Mouse (Mus musculus): ENCODE results near the gene Sh3pxd2a. TPM values are rescaled to one million over a fixed set of nuclear protein-coding genes. Genes with fewer than 3 reads are reported as not detected.

Sh3pxd2a gene
- polyA plus RNA-seq, 1 experiment from 2014 or later: 1.8 TPM

DNA sequence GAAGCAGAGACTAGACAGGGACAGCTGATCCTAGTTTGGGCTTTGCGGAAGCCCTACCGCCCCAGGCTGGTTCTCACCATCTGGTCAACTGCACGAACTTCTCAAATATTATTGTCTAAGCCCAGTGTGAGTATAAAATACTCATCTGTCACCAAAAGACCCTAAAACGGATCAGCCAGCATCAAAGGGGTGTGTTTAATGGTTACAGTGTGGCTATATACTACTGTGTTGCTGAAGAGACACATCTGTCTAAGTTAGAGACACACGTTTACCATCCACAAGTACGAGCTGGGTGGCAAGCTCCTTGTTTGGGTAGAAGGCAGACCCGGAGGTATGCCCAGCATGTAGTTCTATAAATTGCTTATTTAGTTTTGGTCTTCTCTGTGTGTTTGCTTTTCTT lies 40.6 kb downstream of the Sh3pxd2a start:
- no peak overlapping the region for H3K4me3 ChIP-seq
- no peaks in the 10 kb centered on the region for H3K9me3 ChIP-seq
- H3K27me3 ChIP-seq (ENCODE audit: poor library complexity, severe bottlenecking): no peaks in the 10 kb centered on the region
- no peak overlapping the region for H3K27ac ChIP-seq
- 90% methylated on average over 7 of the region's 7 CpGs for WGBS
- peaks cover 29% of the 10 kb centered on the region for H3K4me1 ChIP-seq
- DNase-seq (ENCODE audit: extremely low spot score, low spot score): no peak
- H3K36me3 ChIP-seq (replicated peaks): peaks cover 16% of the 10 kb centered on the region; the same call in 1 of the 2 replicates

DNA sequence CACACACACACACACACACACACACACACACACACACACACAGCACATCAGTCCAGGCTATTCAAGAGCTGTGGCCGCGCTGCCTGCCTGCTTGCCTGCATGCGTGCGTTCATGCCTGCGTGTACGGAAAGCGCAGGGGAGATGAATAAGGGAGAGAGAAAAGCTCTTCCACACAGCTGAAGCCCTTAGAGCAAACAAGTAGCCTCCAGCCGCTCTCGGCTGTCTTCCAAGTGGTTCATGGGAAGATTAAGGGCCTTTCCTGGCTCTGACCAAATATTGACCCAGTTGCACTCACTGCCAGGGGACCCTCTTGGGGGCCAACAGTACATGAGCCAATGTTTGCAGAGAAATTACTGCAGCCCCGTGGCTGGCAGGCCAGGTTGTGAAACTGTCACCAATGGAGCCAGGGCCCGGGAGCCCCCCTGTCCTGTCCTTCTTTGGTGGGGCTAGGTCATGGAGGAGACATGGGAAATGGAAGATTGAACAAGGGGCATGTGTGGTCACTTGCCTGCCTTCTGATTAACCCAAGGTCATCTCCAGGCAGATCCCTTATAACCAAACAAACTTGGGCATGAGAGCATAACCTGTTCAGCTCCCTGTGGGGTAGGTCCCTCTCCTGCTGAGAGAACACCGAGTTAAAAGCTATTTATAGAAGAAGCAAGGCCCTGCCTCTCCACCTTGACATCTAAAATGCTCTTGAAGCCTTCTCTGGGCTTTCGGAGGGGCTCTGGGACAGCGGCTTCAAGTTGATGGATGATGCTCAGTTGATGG lies 42.9 kb downstream of the Sh3pxd2a start:
- no peak overlapping the region; the same call in 1 of the 2 replicates for H3K27ac ChIP-seq
- no peaks in the 10 kb centered on the region for H3K27me3 ChIP-seq (ENCODE audit: poor library complexity, severe bottlenecking)
- H3K4me3 ChIP-seq: no peak overlapping the region
- no peaks in the 10 kb centered on the region for H3K9me3 ChIP-seq
- DNase-seq (ENCODE audit: extremely low spot score, low spot score): no peak
- peaks cover 16% of the 10 kb centered on the region; the same call in 1 of the 2 replicates for H3K36me3 ChIP-seq (replicated peaks)
- H3K4me1 ChIP-seq: peaks cover 17% of the 10 kb centered on the region
- 88% methylated on average over 14 of the region's 14 CpGs for WGBS

DNA sequence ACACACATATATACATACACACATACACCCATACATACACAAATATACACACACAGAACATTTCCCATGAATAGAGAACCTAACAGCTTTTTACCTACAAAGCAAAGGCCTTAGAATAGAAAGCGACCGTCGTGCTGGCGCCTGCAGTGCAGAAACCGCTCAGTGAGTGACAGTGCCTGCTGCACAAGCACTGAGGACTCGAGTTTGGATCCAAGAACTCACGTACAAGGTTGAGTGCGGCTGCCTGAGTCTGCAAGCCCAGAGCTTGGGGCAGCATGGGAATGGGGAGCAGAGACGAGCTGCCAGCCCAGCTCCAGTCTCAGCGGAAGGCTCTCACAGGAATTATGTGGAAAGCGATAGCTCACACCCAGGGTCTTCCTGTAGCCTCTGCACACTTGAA lies 43.7 kb downstream of the Sh3pxd2a start:
- H3K9me3 ChIP-seq: no peaks in the 10 kb centered on the region
- WGBS: 92% methylated on average over 11 of the region's 11 CpGs
- H3K27me3 ChIP-seq (ENCODE audit: poor library complexity, severe bottlenecking): no peaks in the 10 kb centered on the region
- H3K4me3 ChIP-seq: no peak overlapping the region
- peaks cover 17% of the 10 kb centered on the region for H3K4me1 ChIP-seq
- H3K27ac ChIP-seq: no peak overlapping the region
- H3K36me3 ChIP-seq (replicated peaks): peaks cover 16% of the 10 kb centered on the region; the same call in 1 of the 2 replicates
- DNase-seq (ENCODE audit: extremely low spot score, low spot score): no peak

DNA sequence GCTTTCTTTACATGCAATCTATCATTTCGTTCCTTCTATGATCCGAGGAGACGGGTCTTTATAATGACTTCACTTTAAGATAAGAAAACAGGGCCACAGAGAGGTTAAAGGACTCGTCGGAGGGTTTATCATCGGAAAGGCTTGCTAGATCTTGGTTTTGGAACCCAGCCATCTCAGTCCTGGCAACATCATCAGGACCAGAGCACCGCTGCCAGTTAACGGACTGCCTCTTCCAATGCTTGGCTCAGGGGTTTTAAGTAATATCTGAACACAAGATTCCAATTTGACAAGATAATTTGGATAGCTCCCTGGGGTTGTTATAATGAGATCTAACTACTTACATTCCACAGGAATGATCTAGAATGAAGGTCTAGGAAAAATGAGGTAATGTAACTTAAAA lies 45.0 kb downstream of the Sh3pxd2a start:
- DNase-seq (ENCODE audit: extremely low spot score, low spot score): no peak
- 94% methylated on average over 8 of the region's 8 CpGs for WGBS
- no peak overlapping the region for H3K4me3 ChIP-seq
- peaks cover 13% of the 10 kb centered on the region; the same call in 1 of the 2 replicates for H3K36me3 ChIP-seq (replicated peaks)
- H3K9me3 ChIP-seq: no peaks in the 10 kb centered on the region
- H3K27me3 ChIP-seq (ENCODE audit: poor library complexity, severe bottlenecking): no peaks in the 10 kb centered on the region
- peaks cover 29% of the 10 kb centered on the region for H3K4me1 ChIP-seq
- no peak overlapping the region for H3K27ac ChIP-seq

DNA sequence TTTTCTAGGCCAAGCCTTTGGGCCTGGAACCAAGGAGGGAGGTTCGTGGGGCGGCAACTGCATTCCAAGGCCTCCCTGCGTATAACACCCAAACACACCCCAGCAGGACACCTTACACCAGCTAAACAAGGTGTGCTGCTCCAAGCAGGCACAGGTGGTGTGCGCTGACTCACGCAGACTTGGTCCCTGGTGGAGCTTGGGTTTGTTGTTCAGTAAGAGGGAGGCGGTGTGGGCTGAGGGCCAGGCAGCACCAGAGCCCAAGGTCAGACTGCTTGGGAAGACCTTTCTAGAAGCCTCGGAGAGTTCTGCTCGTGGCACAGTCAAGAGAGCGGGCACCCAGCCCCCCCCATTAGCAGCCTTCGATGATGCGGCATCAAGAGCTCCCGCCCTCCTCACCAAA lies 48.0 kb downstream of the Sh3pxd2a start:
- H3K36me3 ChIP-seq (replicated peaks): no peaks in the 10 kb centered on the region; the same call in 1 of the 2 replicates
- no peak overlapping the region for H3K27ac ChIP-seq
- no peak overlapping the region for H3K4me3 ChIP-seq
- no peaks in the 10 kb centered on the region for H3K9me3 ChIP-seq
- WGBS: 92% methylated on average over 12 of the region's 12 CpGs
- peaks cover 29% of the 10 kb centered on the region for H3K4me1 ChIP-seq
- no peak for DNase-seq (ENCODE audit: extremely low spot score, low spot score)
- H3K27me3 ChIP-seq (ENCODE audit: poor library complexity, severe bottlenecking): no peaks in the 10 kb centered on the region

DNA sequence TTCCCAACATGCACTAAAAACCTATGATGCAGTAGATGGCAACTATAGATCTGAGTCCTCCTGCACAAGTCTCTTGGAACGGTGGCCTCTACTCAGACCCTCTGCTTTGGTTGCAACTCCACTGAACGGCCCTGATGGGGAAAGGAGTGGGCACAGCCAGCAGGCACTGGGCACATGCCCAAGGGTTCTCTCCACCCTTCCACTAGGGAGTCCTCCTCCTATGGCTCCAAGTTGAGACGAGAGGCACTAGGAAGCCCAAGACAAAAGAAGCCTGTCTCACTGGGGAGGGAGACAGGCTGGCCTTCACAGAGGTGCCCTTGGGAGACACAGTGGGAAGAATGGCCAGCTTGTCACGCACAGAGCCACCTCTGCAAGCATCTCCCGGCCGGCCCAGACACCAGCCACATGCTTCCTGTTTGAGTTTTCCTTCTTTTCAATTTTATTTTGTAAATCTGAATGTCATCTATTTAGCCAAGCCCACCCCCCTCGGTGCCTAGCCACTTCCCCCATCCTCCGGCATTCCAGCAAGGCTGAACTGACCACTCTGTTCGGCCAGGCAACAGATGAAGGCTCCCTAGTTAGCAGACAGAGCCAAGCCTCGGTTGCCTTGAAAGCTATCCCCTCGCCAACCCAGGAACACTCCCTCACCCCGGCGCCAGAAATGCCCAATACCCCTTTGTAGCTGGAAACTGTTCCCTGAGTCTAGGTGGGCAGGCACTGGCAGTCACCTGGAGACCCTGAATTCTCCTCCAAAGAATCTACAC lies 49.9 kb downstream of the Sh3pxd2a start:
- WGBS: 72% methylated on average over 13 of the region's 13 CpGs
- DNase-seq (ENCODE audit: extremely low spot score, low spot score): no peak
- H3K27ac ChIP-seq: no peak overlapping the region

DNA sequence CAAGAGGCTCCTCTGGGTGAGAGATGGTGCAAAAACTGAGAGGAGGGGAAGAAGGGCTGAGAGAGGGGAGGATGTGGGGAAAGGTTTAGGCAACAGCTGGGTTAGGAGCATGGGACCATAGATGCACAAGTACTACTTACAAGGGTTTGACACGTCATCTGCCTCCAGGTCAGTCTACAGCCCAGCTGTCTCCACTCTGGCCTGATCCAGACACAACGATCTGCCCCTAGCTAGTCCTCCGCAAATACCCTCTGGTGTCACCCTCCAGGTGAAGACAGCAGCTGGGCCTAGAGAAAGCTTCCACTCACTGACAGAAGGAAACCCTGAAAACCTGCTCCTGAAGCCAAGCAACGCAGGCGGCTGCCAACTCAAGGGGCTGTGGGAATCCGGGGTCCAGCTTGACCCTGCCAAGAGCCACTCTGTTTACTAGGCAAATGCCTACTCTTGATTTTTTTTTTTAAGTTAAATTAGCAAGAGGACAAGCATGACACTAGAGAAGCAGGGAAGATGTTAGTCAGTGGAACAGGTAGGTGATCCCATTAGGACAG lies 50.7 kb downstream of the Sh3pxd2a start:
- Histone ChIP-seq H3K36me3 (replicated peaks) (no peaks in the 10 kb centered on the region; the same call in 1 of the 2 replicates), H3K4me3 (no peak overlapping the region), H3K27me3 (ENCODE audit: poor library complexity, severe bottlenecking) (no peaks in the 10 kb centered on the region), H3K9me3 (no peaks in the 10 kb centered on the region), H3K4me1 (peaks cover 47% of the 10 kb centered on the region), H3K27ac (peak overlapping the region; percentile 52; the same call in 1 of the 2 replicates)
- DNase-seq (ENCODE audit: extremely low spot score, low spot score): no peak
- 97% methylated on average over 6 of the region's 6 CpGs for WGBS

More for the DNA sequence above, 49.9 kb downstream of the Sh3pxd2a start:
- Histone ChIP-seq H3K4me1 (peaks cover 39% of the 10 kb centered on the region), H3K27me3 (ENCODE audit: poor library complexity, severe bottlenecking) (no peaks in the 10 kb centered on the region), H3K9me3 (no peaks in the 10 kb centered on the region), H3K36me3 (replicated peaks) (no peaks in the 10 kb centered on the region; the same call in 1 of the 2 replicates), H3K4me3 (no peak overlapping the region)

DNA sequence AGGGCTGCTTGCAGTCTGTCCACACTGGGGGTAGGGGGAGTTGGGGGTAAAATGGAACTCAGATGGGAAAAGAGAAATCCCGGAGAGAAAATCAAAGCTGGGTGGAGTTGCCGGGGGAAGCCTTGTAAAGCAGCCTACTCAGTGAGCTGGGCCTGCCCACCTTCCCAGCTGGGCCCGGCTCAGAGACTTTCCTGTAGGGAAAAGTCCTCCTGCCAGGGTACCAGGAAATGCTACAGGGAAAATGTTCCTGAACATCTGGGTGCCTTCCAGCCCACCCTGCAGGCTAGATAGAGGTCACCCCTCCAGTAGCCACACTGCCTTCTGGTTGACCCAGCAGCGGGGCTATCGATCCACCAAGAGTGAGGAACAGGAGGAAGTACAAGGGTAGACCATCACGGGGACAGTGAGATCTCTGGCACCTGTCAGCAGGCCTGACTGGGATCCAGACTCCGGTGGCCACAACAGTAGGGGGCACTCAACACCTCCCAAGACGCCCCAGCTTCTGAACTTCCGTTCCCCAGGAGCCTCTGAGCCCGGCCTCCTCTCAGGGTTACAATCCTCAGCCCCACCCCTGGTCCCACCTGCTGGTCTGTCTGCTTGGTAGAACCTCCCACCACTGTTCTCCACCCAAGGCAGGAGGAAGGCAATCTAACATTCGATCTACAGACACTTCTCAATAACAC lies 51.5 kb downstream of the Sh3pxd2a start:
- 80% methylated on average over 11 of the region's 11 CpGs for WGBS
- H3K9me3 ChIP-seq: no peaks in the 10 kb centered on the region; the same call in 1 of the 2 replicates
- H3K36me3 ChIP-seq (replicated peaks): no peaks in the 10 kb centered on the region; the same call in 1 of the 2 replicates
- no peak overlapping the region for H3K4me3 ChIP-seq
- H3K4me1 ChIP-seq: peaks cover 49% of the 10 kb centered on the region
- peak overlapping the region; percentile 52 for H3K27ac ChIP-seq
- DNase-seq (ENCODE audit: extremely low spot score, low spot score): no peak
- no peaks in the 10 kb centered on the region for H3K27me3 ChIP-seq (ENCODE audit: poor library complexity, severe bottlenecking)

DNA sequence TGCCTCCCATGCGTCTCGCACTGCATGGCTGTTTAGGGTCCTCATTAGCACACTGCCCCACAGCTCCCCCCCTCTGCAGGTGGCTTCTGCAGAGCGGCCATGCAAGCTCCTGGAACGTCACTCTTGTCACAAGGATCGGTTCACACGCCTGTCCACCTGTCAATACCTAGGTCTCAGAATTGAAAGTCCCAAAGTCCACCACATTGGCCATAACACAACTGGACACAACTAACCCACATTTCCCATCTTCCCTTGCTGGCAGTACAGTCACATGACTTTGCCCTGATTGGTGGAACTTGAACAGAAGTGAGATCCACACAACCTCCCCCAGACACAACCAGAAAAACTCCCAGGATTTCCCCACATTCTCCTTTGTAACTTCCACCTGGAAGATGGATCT lies 53.9 kb downstream of the Sh3pxd2a start:
- DNase-seq (ENCODE audit: extremely low spot score, low spot score): no peak
- no peak overlapping the region for H3K27ac ChIP-seq
- 93% methylated on average over 6 of the region's 6 CpGs for WGBS
- no peaks in the 10 kb centered on the region for H3K27me3 ChIP-seq (ENCODE audit: poor library complexity, severe bottlenecking)
- H3K4me1 ChIP-seq: peaks cover 58% of the 10 kb centered on the region
- H3K36me3 ChIP-seq (replicated peaks): no peaks in the 10 kb centered on the region; the same call in 1 of the 2 replicates
- no peaks in the 10 kb centered on the region; the same call in 1 of the 2 replicates for H3K9me3 ChIP-seq
- H3K4me3 ChIP-seq: no peak overlapping the region

DNA sequence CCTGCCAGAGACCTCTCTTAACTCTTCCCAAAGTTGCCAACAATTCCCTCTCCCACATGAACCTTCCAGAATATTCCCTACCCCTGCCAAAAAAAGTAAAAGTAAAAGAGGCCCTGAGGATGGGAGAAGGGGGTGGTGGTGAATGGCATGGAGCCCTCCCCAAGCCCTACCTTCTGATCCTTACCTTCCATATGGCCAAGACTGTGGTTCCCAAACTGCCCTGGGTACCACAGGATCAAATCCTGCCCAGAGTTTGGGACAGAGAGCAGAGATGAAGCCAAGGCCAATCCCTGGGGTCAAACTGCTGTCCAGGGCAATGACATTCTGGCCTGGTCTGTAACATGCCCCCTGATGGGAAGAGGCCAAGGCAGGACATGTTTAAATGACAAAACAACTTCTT lies 55.1 kb downstream of the Sh3pxd2a start:
- Histone ChIP-seq H3K36me3 (replicated peaks) (no peaks in the 10 kb centered on the region; the same call in 1 of the 2 replicates), H3K4me3 (no peak overlapping the region), H3K27ac (no peak overlapping the region), H3K4me1 (peaks cover 46% of the 10 kb centered on the region), H3K9me3 (no peaks in the 10 kb centered on the region; the same call in 1 of the 2 replicates), H3K27me3 (ENCODE audit: poor library complexity, severe bottlenecking) (no peaks in the 10 kb centered on the region)
- DNase-seq (ENCODE audit: extremely low spot score, low spot score): no peak

DNA sequence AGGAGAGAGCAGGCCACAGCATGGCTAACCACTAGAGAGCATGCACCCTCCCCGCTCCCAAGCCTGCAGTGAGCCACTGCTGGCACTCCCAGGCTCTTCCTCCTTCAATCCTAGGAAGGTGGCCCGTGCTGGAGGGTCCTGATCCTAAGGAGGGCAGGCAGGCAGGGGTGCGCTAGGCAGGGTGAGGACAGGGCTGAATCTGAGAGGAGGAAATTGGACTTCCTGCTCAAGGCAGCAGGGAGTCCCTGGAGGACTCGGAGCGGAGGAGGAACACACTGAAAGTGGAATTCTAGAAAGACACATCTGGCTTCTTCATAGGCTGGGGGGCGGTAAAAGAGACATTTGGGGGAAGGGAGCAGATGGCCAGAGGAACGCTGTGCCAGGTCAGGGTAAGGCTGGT lies 55.5 kb downstream of the Sh3pxd2a start:
- 0 out of 2 replicates have a peak overlapping the region, but pooled peaks have one; percentile 16 for H3K27ac ChIP-seq

DNA sequence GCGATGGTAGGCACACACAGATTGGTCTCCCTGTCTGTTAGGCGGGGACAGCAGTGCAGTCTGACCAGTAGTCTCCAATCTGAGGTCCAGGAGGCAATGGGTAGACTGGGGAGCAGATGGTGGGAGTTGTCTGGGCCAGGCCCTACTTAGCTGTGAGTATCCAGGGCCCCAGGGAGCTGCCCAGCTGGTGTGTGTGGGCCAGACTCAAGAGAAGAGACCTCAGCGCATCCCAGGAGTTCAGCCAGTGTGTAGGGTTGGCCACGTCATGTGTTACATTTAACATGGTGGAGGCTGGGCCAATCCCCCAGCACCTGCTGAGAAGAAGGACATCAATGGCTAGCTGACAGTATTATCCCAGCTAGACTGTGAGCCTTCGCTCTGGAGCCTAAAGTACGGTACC lies 56.9 kb downstream of the Sh3pxd2a start:
- no peak overlapping the region for H3K4me3 ChIP-seq
- H3K9me3 ChIP-seq: no peaks in the 10 kb centered on the region; the same call in 1 of the 2 replicates
- no peak for DNase-seq (ENCODE audit: extremely low spot score, low spot score)
- WGBS: 91% methylated on average over 6 of the region's 6 CpGs
- H3K4me1 ChIP-seq: peaks cover 54% of the 10 kb centered on the region
- no peaks in the 10 kb centered on the region for H3K27me3 ChIP-seq (ENCODE audit: poor library complexity, severe bottlenecking)
- H3K27ac ChIP-seq: no peak overlapping the region
- H3K36me3 ChIP-seq (replicated peaks): no peaks in the 10 kb centered on the region; the same call in 1 of the 2 replicates

More for the DNA sequence above, 55.5 kb downstream of the Sh3pxd2a start:
- H3K36me3 ChIP-seq (replicated peaks): no peaks in the 10 kb centered on the region; the same call in 1 of the 2 replicates
- WGBS: 77% methylated on average over 7 of the region's 7 CpGs
- no peaks in the 10 kb centered on the region for H3K27me3 ChIP-seq (ENCODE audit: poor library complexity, severe bottlenecking)
- no peak overlapping the region for H3K4me3 ChIP-seq
- H3K4me1 ChIP-seq: peaks cover 49% of the 10 kb centered on the region
- DNase-seq (ENCODE audit: extremely low spot score, low spot score): no peak
- no peaks in the 10 kb centered on the region; the same call in 1 of the 2 replicates for H3K9me3 ChIP-seq

Measured in forebrain, embryonic 10.5 days (tissue).